Mouse (Mus musculus) heart, adult 18-20 months (tissue): ENCODE data around the gene St8sia1. TPM values are rescaled to one million over a fixed set of nuclear protein-coding genes. Genes with fewer than 3 reads are reported as not detected.

Experiments used
- DNase-seq, 2 experiments: peaks; one replicate each; pipeline ENCODE4 v3.0.0; 2021 to 2022; ENCODE audit warnings: mixed read lengths in 1 of 2
- total RNA-seq, 2 experiments: library from RNA; stranded (reverse); gene quantifications; 2 replicates each; pipeline ENCODE4 v1.2.3; 2021

The St8sia1 gene
- total RNA-seq, 2 experiments from 2014 or later: 0.10 to 0.57 TPM

DNA sequence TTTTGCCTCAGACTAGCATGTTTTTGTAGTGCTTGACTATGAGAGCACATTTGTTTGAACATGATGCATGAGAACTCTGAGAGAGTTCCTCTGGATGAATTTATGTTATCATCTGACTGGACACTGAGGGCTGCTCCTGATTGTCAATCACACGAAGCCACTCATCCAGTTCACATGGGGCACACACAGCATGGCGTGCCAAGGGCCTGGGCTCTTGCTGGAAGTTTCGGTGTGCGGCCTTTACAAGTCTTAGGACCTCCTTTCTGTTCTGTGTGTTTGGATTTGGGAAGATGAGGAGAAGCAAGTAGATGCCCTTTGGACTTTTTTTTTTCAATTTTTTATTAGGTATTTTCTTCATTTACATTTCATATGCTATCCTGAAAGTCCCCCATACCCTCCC, 100.4 kb downstream of the St8sia1 start:
- no peak for DNase-seq

DNA sequence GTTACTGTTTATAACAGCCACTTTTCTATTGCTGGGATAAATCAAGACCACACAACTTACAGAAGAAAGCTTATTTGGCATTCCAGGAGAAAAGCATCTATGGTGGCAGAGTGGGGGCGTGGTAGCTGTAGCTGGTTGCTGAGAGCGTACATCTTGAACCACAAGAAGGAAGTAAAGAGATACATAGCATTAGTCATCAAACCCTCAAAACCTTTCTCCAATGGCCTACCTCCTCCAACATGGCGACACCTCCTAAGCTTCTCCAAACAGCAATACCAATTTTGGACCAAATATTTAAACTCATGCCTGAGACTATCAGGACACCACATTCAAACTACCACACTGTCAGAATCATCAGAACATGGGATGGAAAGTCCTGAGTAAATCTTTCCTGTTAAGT, 102.0 kb downstream of the St8sia1 start:
- DNase-seq: no peak

DNA sequence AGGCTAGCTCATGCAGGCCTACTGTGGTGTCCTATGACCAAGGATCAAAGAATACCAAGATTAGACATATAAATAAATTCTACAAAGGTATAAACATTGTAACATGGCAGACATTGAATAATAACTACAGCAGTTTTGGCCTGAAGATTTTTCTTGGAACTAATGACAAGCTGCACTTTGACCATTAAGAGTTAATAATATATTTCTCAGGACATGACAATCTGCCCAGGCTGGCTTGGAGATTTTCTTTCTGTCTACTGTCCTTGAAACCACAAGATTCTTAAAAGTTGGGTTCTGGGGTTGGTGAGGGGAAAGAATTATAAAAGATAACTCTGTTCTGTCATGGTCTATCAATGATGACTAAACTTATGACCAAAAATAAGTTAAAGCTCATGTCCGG, 103.9 kb downstream of the St8sia1 start:
- no peak for DNase-seq

DNA sequence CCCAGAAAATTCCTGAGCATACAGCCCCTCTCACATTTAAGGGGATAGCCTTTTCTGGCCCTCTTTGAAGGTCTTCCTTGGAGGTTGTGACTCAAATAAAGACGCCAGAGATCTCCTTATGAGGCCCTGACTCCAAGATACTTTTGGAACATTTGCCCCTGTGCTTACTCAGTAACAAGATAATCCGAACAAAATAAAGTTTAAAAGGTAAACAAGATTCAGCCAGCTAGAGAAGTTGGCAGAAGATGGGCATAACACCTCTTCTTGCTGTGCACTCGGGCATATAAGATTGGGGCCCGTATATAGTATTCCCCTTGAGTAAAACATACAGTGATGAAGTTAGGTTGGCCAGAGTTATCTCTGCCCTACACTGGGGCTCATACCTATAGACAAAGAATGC, 104.3 kb downstream of the St8sia1 start:
- DNase-seq: no peak

DNA sequence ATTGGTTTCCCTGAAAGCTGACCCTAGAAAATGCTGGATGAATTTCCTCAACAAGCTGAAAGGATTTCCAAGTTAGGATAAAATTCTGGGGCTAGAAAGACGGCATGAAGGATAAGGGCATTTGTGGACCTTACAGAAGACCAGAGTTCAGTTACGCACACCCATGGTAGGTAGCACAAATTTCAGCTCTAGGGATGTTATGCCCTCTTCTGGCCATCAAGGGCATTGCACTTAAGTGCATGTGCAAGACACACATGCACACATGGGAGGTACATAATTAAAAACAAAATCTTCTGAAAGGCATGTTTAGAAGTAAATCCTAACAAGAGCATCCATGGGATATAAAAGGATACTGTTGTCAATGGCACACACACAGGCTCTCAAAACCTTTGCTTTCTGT, 105.3 kb downstream of the St8sia1 start:
- DNase-seq: no peak

- DNase-seq: no peak
Observed at GRCm38 (mm10) chr6:142856258-142856874, 107.9 kb downstream of the St8sia1 start.

GRCm38 (mm10) chr6:142855761-142856160, 108.5 kb downstream of the St8sia1 start:
- no peak for DNase-seq

DNA sequence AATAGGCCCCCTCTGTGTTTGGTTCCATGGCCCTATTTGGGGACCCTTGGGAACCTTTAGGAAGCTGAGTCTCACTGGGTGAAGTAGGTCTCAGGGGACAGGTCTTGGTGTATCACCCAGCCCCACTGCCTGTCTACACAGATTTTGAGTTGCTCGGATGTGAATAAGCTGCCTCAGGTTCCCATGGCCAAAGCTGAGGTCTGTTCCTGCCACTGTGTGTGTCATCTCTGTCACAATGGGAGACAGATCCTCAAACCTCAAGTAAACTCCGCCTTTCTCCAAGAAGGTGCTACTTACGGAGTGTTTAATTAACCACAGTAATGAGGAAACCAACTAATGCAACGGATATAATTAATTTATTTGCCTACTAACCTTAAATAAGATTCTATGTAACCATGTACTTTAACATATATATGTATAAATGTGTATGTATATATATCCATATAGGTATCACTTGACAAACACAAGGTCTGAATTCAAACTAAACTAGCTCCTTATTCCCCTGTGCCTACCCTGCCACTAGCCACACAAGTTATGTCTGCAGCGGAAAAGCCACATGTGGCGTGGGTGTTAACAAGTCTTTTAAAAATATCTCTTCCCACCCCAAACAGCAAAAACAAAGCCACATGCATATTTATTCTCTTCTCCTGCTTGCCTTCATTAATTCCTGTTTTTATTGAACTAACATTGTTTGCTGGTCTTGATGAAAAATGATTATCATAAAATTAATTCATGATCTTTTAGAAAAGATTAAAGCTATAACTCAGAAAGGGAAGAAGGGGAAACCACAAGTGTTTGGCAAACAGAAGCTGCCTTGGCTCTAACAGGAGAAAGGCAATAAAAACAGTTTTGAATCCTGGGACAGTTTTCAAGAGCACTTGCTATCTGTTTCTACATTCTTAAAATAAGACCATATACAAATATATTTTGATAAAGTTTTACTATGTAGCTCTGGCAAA, 111.6 kb downstream of the St8sia1 start:
- no peak for DNase-seq

DNA sequence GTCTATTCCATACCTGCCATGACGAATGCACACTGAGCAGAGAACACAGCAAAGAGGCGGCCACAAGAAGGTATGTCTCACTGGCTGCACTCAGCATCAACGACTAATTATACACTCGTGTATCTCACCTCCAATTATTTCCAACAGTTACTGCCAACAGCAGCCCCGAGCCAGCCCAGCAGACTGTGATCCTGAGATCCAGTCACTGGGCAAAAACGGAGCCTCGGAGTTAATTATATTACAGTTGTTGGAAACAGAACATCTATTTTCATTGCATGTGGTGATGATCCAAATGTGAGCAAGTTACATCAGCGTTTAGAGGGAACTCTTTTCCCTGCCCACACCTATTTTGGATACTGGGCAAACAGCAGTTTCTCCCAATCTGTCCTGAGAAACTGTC, 113.8 kb downstream of the St8sia1 start:
- DNase-seq: peak; percentile 56 to 75

DNA sequence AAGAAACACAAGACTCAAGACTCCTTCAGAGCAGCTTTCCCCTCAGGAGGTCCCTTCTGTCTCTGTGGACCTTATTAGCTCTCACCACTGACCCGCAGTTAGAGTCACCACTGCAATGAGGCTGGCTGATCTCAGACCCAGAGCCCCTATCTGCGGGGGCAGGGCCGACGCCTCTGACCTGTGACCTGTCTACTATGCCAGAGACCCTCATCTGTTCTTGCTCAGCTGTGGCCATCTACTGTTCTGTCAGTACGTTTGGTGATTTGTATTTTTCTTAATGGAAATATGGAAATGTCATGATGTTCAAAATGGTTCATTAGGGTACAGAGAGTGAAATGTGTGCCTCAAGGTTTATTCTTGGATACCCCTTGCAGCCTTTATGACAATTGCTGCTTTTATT, 114.9 kb downstream of the St8sia1 start:
- DNase-seq: no peak

DNA sequence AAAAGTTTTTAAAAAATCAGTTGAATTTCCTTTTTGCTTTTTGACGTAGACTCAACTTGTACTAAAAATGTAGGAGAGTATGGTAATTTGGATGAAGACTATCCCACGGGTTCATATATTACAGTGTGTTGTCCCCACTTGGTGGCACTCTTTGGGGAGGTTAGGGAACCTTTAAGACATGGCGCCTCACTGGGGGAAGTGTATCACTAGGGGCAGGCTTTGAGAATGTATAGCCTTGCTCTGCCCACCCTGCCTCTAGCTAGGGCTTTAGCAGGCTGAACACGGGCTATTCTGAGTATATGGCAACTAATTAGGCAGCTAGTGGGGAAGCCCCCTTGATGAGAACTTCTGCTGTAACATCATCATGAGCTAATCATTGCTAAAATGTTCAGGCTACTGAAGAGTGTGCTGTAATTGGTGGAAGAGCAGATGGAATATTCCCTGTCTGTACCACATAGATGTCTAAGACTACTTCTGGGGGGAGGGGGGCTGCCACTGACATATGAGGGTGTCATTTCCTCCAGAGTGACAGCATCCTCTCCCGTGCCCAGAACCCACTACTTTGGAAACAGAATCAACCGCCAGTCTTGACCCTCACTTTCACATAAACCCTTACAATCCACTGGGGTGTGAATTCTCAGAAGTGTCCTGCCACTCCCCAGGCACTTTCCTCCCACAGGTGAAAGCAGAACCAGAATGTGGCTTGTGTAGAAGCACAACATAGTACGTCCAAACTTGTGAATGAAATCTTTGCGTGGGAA, 116.2 kb downstream of the St8sia1 start:
- DNase-seq: no peak

- no peak for DNase-seq
Observed at GRCm38 (mm10) chr6:142846855-142847254, 117.4 kb downstream of the St8sia1 start.

- DNase-seq: no peak
Observed at GRCm38 (mm10) chr6:142845066-142845465, 119.2 kb downstream of the St8sia1 start.

DNA sequence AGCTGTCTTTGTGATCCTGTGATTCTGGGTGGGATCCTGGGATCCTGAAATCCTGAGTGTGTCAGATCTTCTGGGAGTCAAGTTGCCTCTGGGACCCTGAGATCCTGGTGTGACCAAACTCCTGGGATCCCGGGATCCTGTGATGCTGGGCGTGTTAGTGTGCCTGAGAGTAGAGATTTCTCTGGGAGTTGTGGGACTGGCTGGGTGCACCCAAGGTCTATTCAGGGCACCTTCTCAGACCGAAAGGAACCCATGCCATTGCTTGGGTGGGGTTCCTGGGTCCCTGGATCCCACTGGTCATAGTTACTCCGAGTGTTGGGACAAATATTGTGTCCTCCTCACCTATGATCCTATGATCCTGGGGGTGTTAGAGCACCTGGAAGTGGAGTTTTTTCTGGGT, 120.2 kb downstream of the St8sia1 start:
- no peak for DNase-seq

DNA sequence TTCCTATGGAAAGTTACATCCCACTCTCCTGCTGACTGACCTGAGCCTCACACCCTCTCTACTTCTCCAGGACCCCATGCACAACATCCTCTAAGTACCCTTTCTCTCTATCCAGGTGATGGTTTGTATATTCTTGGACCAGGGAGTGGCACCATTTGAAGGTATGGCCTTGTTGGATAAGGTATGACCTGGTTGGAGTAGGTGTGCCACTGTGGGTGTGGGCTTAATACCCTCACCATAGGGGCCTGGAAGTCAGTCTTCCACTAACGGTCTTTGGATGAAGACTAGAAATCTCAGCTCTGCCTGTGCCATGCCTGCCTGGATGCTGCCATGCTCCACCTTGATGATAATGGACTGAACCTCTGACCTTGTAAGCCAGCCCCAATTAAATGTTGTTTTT, 125.8 kb downstream of the St8sia1 start:
- DNase-seq: no peak

DNA sequence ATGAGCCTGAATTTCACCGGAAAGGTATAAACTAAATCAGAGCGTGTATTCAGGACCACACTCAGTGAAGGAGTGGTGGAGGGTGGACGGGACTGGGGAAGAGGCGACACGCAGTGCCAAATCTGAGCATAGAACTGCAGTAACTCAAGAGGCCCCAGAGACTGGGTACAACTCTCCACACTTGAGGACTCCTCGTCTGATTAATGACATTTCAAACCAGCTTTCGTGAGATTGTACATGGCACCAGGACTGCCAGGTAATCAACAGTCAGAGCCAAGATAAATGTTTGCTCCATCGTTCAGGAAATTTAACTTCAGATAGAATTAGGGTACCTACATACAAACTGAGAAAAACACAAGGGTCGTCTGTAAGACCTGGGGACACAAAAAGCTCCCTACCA, 126.9 kb downstream of the St8sia1 start:
- no peak for DNase-seq

DNA sequence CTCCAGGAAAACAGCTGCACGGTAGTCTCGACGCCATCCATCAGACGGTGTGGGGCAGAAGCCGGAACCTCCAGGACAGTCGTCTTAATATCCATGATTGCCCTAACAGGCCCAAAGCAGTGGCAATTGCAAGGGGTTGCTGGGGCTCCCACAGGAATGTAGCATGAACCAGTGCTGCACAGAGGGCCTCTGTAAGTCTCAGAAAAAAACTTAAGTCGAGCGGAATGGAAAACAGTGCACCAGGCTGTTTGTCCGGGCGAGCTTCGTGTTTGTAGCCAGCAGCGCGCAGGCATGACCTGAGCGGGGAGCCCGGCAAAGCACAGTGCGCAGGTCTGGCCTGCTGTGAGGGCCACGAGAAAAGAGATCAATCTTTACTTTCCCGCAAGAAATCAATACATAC, 128.5 kb downstream of the St8sia1 start:
- DNase-seq: no peak

GRCm38 (mm10) chr6:142834911-142835310, 129.3 kb downstream of the St8sia1 start:
- DNase-seq: no peak

DNA sequence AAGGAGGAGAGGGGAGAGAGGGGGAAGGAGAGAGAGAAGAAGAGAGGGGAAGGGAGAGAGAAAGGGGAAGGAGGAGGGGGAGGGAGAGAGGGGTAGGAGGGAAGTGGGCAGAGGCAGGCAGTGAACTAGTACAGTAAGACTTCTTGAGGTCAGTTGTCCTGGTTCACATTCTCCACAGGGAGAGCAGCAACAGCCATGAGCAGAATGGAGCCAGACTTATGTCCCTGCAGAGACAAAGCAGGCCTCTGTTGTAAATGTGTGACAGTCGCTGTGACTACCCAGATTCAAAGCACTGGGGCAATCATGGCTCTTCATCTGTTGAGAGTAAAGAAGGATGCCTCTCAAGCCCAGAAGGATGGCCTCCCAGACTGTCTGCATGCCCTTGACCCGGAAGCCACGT, 132.5 kb downstream of the St8sia1 start:
- no peak for DNase-seq

DNA sequence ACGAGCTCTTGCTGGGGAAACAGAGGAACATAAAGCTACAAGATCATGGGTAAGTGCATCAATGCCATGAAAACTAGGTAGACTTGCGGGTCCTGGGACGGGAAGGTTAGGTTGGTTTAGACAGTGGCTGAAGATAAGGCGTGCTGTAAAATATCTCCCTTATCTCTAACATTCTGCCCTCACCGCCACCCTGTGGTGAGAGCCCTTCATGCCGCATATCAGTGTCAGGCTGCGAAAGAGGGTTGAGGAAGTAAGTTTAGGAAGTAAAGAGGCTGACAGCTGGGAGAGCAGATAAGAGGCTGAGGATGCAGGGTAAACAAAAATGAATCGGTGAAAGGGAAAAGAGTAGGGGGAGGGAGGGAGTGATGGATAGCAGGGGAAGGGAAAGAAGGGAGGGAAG, 133.0 kb downstream of the St8sia1 start:
- no peak for DNase-seq

- no peak for DNase-seq
Observed at GRCm38 (mm10) chr6:142830221-142830620, 134.0 kb downstream of the St8sia1 start.

DNA sequence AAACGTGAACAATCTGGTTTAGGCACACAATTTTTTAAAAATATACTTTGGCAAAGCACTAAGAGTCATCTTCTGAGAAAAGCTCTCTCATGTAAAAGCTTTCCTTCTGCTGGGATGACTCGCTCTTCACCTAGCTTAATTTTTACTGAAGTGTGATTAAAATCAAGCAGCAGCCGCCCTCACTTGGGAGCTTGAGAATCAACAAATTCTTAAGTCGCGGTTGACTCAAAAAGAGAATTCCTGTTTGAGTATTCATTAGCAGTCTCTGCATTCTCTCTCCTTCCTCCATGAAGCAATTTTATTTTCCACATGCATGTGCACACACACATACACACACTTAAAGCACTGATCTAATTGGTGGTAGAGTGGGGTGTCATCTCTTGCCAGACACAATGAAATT, 138.8 kb downstream of the St8sia1 start:
- no peak for DNase-seq
